Mouse (Mus musculus): ENCODE measurements at regions not wholly inside any gene's neighbourhood (a gene's known extent, or its start where the extent isn't known, plus 50 kb on each side); places are given as distances from the start of the nearest gene placed in this dataset.

DNA sequence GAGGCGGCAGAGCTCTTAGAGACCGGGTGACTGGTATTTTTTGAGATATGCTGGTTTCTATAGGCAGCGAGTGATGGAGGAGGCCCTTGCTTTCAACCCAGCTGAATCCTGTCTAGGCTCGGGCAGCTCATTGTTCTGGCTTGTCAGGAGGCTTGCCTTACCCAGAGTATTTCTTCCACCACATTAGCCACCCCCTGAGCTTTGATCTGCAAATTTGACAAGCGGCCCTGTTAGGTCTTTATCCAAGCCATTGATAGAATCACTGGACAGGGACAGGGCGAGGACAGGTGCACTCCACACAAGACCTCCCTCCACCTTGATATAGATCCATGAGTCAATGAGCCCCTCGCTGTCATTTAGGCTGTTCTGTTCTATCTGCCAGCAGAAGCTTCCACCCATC is 343.0 kb upstream of the Fam19a5 start:
- no peak for DNase-seq (ENCODE audit: low read depth, low spot score)

DNA sequence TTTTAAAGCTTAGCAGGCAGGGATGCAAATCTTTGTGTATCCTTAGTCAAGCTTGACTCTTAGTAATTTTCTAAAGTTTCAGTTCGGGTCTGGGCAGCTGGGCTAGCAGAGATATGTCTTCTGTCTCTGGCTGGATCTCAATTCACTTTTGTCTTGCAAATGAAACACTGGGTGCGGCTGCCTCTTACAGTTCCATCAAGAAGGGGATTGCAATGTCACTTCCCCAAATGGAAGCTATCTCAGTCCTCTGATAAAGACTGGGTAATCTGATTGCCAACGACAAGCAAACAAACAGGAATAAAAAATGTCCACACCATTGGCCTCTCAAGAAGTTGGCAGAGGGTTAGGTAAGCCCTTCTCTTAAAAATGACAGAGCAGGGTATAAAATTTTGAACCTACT is 314.1 kb upstream of the Fam19a5 start:
- DNase-seq (ENCODE audit: low read depth, low spot score): no peak

DNA sequence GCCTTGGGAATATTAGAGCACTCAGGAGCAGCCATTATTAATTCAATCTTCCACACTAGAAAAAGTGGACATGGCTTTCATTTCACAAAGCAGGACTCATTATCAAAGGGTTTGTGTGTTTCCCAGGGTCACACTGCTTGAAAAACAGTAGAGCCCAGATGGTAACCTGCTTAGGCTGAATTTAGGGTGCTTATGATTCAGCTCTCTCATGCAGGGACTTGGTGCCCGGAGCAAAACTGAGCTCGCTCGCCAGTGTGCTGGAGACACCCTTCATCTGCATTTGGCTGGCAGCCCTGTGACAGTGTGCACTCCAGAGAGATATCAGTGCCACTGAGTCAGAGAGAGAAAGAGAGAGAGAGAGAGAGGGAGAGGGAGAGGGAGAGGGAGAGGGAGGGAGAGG is 308.0 kb upstream of the Fam19a5 start:
- DNase-seq (ENCODE audit: low read depth, low spot score): no peak

DNA sequence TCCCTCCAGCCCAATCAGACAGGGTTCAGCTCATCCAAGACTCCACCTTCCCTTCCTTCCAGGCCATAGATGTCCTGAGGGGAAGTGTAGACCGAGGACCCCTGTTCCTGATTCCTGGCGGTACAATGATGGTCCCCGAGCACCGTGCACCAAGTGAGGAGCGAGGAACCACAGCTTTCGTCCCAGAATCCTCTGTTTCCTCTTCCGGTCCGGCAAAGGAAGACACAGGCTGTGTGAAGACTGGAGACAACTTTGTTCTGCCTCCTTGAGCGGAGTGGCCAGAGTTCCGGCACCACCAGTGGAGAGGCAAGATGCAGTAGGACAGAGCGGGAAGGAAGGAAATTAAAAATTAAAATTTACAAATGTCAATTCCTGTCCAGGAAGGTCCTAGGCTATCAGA is 305.0 kb upstream of the Fam19a5 start:
- no peak for DNase-seq (ENCODE audit: low read depth, low spot score)

DNA sequence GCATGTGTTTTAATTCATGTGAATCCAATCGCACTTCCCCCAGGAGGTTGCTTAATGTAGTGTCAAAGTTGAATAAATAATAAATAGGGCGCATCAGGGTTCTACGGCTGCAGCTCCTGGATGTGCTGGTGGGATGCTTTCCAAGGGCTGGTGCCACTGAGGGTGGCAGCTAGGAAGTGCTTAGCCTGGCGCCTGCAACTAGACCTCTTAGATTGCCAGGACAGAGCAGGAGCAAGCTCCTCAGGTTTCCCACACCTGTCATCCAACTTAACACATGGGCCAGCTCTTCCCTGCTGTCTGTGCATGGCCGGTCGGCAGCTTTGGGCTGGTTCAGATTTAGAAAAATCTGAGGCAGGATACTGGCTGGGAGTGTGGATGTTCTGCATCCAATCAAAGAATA is 282.6 kb upstream of the Fam19a5 start:
- DNase-seq (ENCODE audit: low read depth, low spot score): no peak

DNA sequence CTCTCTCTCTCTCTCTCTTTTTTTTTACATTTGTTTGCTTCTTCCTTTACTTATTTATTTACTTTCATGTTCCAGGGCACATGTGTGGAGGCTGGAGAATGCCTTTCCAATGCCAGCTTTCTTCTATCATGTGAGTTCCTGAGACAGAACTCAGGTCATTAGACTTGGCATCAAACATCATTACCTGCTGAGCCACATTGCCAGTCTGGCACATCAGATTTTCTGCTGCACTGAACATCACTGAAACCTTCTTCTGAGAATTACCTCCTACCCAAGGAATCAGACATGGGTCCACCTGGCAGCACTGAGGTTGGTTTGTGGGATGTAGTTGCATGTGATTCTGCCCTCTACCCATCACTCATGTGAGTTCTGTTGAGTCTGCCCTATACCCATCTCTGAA is 279.2 kb upstream of the Fam19a5 start:
- DNase-seq (ENCODE audit: low read depth, low spot score): no peak

DNA sequence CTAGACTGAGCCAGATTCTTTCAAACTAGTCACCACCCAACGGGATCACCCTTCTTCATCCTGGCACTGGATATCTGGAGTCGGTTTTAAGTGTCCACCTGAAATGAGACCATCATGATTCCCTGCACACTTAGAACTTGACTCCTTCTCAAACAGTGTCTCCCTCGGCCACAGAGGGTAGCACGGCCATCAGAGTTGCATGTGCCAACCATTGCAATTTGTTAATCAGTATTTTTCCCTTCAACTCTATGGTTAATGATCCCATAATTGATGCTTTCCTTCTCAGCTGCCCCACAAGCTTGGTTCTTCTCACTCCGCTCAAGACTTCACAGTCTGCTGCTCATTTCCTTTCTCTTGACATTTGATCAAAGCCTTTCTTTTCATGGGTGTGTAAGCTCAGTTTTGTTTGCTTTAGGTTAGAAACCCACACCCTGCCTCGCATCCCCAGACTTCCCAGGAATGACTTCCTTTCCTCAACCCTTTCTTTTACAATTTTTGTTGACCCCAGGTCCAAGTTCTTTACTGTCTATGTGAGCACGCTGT is 253.0 kb upstream of the Fam19a5 start:
- no peak for DNase-seq (ENCODE audit: low read depth, low spot score)

DNA sequence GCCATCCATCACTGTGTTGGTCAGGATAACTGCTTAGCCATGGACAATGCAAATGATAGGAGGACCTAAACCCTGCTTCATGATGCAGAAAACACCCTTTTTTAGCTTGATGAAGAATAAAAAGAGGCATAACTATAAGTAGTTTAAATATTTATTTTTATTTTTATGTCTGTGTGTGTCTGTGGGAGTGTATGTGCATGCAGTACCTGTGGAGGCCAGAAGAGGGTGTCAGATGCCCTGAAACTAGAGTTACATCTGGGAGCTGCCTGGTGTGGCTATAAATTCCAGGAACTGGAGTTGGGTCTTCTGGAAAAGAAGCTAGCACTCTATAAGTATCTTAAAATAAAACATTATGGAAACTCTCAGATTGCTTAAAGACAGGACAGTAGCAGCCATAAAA is 224.2 kb upstream of the Fam19a5 start:
- no peak for DNase-seq (ENCODE audit: low read depth, low spot score)

DNA sequence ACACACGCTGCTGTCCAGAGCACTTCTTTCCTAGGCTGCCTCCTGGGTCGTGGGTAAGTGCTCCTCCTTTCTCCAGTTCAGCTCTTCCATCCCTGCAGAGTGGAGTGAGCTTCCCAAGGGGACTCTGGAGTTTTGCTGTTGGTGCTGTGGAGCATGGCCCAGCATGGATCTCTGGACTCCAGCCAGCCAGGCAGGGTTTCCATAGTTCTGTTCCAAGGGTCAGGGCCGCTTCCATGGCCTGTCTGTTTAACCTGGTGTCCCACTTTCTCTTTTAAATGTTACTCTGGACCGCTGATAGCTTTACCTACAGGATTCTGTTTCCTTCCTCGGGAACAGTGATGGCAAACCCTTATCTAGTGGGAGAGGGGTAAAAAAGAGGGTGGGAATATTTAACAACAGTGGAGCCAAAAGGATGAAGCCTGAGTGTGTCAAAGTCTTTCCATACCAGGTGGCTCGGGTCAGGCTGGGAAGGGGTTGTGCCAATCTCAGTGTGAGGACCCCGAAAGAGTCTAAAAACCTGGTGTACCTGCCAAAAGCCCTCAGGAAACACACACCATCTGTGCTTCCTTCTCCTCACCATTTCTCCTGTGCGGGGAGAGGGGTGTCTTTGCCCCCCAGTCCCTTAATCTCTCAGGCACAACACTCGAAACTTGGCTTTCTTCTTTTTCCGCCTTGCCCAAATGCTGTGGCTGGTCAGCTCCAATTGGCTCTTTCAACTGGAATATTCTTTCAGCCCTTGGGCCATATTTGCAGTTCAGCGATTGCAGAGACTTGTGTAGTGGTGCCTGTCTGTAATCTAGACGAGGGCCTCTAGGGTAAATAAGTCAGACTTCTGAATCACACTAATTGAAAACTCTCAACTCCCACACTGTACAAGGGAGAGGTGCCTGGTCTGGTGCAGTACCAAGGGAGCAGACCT is 222.8 kb upstream of the Fam19a5 start:
- no peak for DNase-seq (ENCODE audit: low read depth, low spot score)

DNA sequence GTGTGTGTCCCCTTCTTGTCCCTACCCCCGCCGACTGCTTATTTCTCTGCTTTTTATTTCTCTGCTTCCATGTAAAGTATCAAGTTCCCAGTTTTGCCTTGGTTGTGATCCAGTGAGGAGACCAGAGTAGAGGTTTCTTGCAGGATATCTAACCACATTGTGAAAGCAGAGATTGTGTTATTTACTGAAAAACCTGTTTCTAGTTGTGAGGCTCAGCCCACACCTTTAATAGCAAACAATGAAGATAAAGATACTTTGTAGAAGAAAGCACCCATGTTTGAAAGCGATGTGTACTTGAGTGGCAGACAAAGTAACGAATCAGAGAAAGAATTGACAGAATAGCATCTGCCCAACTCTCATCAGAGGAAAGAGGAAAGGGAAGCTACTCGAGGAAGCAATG is 218.7 kb upstream of the Fam19a5 start:
- DNase-seq (ENCODE audit: low read depth, low spot score): no peak

DNA sequence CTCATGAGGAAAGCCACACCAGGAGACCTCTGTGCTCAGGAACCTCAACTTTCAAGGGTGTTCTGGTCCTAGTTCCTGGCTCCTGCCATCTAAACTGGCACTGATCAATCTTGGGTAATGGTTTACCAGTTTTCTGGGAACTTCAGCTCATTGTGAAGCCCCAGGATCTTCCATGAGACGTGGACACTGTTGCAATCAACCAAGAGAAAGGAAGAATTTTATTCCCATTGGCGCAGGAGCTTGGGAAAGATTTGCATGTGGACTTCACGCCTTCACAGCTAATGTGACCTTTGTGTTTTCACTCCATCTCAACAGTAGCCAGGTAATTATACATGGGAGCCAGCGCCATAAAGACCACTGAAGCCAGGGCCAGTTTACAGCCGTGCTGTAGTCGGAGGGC is 217.8 kb upstream of the Fam19a5 start:
- no peak for DNase-seq (ENCODE audit: low read depth, low spot score)

DNA sequence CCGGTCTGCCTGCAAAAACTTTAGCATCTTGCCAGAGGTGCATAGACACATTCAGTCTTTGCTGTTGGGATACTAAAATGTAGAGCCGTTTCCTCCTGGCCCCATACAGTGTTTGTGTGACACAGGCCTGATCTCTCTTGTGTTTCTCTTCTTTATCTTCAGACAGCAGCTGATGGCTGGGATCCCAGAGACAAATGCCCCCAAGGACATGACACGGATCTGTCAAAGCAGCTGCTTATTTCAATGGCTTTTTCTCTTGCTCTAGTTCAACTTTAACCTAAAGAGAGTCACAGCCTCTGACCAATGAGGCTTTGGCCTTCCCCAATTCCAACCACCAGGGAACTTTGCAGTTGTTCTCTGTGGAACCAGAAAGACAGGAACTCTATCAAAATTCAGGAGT is 211.7 kb upstream of the Fam19a5 start:
- DNase-seq (ENCODE audit: low read depth, low spot score): no peak

DNA sequence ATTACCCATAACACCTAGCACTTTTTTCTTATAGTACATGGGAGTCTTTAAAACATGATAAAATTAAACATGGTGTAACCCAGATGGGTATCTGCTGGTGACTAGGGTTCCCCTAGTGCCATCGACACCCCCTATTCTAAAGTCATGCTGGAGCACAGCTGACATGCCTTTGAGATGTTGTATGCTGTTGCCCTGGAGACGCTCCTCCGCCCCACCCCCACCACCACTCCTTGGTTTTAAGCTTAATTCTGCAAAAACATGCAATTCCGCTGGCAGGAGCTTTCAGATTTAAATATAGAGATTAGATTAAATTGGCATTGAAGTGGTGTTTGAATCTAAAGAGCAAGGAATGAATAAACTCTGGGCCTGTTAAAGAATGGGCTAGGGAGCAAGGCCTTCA is 210.6 kb upstream of the Fam19a5 start:
- no peak for DNase-seq (ENCODE audit: low read depth, low spot score)

DNA sequence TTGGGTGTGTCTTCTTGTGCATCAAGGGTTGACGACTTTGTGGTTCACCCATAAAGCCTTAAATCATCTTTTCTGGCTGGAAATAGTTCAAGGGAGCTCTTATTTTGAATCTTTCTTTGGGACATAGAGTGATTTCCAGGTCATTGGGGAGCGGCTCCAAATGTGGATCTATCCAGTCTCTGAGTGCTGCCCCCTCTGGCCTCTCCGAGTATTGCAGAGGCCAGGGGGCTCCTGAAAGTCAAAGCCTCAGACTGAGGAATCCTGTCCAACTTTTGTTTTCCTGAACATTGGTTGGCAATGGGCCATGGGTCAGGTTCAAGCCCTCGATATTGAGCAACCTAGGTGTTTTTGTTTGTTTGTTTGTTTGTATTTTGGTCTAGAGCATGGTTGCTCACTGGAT is 209.7 kb upstream of the Fam19a5 start:
- no peak for DNase-seq (ENCODE audit: low read depth, low spot score)

DNA sequence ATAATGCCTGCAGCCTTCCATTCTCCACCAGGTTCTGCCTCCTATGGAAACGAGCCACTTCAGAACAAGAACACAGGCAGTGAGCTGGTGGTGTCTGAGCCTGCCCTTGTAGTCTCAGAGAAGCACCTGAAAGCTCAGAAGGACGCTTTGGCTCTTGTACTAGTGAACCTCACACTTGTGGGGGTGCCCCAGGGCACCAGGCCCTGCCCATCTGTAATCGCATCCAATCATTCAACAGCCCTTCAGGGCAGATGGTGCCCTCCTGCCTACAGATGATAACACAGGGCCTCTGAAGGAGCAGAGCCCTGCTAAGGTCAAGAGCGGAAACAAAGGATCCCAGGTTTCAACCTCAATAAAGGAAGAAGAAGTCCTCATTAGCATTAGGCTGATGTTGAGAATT is 208.8 kb upstream of the Fam19a5 start:
- DNase-seq (ENCODE audit: low read depth, low spot score): no peak

DNA sequence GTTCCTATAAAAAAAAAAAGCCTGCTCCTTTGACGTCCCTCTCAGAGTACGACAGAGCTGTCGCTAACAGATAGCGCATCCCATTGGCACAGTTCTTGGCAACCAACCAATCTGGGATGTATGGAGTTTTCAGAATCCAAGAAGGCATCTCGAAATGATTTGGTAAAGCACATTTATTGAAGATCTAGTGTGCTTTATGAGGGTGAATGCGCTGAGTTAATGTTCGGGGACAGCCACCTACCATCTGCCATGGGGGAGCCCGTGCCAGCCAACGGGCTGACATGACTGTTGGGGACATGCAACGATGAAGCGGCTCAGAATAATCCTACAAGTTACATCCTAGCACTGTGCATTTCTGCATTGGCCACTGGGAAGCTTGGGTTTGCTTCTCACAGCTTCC is 208.4 kb upstream of the Fam19a5 start:
- DNase-seq (ENCODE audit: low read depth, low spot score): no peak

DNA sequence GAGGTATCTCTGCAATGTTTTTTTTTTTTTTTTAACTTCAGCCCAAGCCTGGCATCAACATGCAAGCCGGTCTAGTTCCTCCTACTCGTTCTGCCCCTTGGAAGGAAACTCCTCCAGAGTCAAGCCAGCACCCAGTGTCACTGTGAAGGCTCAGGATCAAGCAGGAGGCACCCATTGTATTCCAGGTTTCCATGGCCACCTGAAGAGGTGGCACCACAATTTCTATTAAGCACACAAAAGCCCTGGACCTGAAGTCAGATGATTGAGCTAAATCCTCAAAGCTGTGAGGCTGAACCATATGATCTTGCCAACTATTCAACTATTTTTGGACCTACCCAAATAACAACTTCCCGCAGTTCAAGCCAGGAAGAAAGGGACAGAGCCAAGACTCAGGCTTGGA is 204.2 kb upstream of the Fam19a5 start:
- DNase-seq (ENCODE audit: low read depth, low spot score): no peak

DNA sequence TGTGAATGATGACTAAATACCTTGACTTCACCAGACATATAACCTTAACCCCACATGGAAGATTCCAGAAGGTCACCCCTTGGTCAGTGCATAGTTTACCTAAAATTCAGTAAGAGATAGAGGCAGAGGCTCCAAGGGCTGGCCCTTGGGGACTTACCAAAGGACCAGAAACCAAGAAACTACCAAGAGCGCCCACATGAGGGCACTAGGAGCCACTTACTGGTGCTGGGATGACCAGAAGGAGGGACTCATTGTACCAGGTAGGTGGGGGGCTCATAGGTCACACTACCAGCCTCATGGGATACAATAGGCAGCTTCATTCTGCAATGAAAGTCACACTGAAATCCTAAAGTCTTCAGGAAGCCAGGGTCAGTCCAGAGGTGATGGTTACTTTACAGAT is 201.4 kb upstream of the Fam19a5 start:
- DNase-seq (ENCODE audit: low read depth, low spot score): no peak

DNA sequence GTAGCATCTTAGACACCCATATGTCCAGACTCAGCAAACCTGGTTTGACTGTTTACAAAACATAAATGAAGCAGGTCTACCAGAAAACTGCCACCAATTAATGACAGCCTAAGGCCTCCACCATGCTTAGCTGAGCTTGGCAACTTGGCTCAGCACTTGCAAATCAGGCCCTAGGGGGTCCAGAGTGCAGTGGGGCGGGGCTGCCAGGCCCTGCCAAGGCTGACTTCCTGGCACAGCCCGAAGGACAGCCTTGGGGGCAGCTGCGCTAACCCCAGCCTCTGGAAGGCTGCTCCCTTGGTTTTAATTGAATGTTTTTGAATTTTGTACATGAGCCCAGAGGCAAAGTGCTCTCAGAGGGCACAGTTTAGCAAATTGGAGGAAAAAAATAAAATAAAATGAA is 198.3 kb upstream of the Fam19a5 start:
- no peak for DNase-seq (ENCODE audit: low read depth, low spot score)

DNA sequence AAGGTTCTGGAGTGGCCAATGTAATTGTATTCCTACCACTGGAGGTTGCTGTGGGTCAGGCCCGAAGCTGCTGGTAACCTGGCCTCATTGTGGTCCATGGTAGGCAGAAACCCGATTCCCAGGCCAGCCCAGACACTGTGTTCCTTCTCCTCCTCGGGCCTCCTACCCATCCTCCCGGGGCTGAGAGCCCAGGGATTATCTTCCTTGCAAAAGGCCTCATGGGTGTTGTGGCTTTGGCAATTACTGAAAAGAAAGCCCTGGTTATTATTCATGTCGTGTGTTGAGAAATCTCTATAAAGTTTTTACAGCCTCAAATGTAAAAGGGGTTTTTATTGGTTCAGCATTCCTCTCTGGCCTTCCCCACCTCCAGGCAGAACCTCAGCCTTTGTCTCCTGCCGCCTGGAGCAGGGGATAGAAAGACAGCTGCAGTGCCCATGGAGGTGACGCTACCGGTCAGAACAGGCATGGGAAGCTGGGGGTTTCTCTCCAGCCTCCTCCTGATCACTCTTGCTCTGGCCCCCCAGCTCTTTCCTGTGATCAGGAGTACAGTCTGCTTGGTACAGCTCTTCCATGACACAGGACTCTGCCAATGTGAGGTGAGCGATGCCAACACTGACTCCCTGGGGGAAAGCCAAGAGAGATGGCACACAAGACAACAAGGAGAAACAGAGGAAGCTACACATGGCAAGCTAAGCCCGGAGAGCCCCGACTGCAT is 194.4 kb upstream of the Fam19a5 start:
- no peak for DNase-seq (ENCODE audit: low read depth, low spot score)

DNA sequence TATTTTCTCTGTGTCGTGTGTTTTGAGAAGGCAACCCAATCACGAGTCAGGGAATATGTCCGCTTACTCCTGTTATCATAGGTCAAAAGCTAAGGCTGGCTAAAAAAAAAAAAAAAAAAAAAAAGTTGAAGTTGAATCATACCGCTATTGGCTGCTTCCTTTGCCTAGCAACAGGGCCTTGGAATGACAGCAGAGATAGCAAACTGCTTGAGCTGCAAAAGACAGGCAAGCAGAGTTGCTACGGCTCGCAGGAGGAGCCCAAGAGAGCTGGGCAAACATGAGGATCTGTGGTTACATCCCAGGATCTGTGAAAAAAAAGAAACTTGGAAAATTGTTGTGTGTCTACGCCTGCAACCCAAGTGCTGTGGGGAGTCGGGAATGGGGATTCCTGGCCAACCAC is 191.3 kb upstream of the Fam19a5 start:
- DNase-seq (ENCODE audit: low read depth, low spot score): no peak

DNA sequence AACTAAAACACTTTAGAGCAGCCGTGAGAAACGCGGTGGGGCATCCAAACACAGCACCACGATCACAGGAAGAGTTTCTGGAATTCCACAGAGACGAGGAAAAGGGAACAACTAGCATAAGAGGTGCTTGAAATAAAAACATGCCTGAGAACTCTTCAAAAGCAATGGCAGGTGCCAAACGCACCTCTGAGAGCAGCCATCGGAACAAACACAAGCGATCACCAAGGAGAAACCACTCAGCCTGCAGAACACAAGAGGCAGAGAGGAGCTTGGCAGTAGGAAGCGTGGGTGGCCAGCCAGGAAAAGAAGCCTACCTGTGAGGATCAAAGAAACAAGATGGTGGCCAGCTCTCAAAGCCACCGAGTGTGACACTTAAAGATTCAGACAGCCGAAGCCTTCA is 190.2 kb upstream of the Fam19a5 start:
- no peak for DNase-seq (ENCODE audit: low read depth, low spot score)

DNA sequence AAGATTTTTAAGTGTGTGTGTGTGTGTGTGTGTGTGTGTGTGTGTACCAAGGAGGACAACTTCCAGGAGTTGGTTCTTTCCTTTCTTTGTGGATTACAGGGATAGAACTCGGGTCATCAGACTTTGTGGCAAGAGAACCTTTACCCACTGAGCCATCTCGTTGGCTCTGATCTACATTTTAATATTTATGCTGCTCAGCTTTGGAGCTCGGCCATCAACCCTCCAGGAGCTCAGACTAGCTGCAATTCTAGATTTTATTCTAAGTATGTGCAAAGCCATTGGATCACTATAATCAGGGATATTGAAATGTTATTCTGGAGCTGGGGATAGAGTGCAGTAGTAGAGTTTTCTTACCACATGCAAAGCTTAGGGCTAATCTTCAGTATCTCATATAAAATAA is 183.6 kb upstream of the Fam19a5 start:
- no peak for DNase-seq (ENCODE audit: low read depth, low spot score)
